Mouse (Mus musculus) CH12.LX (cell line): ENCODE results near the gene Epb41l1. TPM values are rescaled to one million over a fixed set of nuclear protein-coding genes. Genes with fewer than 3 reads are reported as not detected.

ENCODE experiments used
- DNase-seq: peaks from one replicate; pipeline ENCODE4 v3.0.0-alpha.2; 2013; ENCODE audit errors: extremely low read depth
- H3K27ac ChIP-seq: 2 replicates; pipeline ENCODE4 v1.5.1; 2012; ENCODE audit warnings: low read depth, mild to moderate bottlenecking, control low read depth, moderate library complexity; ENCODE audit not compliant: insufficient read depth
- H3K27me3 ChIP-seq: replicated peaks from 2 replicates; pipeline ENCODE3; 2012; ENCODE audit warnings: inconsistent platforms
- H3K36me3 ChIP-seq, 2 experiments: replicated peaks in 1 of 2; 2 replicates each; pipeline versions ENCODE3 to v1.6.1; 2012; ENCODE audit warnings: inconsistent platforms in 1 of 2, low read length in 1 of 2, mild to moderate bottlenecking in 1 of 2, mixed read lengths in 1 of 2, moderate library complexity in 1 of 2; ENCODE audit not compliant: control insufficient read depth in 1 of 2, insufficient read depth in 1 of 2
- H3K4me1 ChIP-seq, 2 experiments: 2 replicates each; pipeline ENCODE4 v1.6.1; 2012; ENCODE audit warnings: inconsistent platforms in 1 of 2, moderate library complexity in 1 of 2; ENCODE audit not compliant: insufficient read depth in 2 of 2, control insufficient read depth in 1 of 2
- H3K4me2 ChIP-seq: 2 replicates; pipeline ENCODE4 v1.6.1; 2012; ENCODE audit warnings: low read depth, mild to moderate bottlenecking, control low read depth; ENCODE audit not compliant: poor library complexity, insufficient read depth, severe bottlenecking
- H3K4me3 ChIP-seq, 3 experiments: fragments of 150-350 bp in 1 of 3; sonication (generic) in 1 of 3; replicated peaks in 1 of 3; 2 replicates each; pipeline versions ENCODE3 to v1.5.1; 2011 to 2012; ENCODE audit warnings: low read depth in 2 of 3, low read length in 2 of 3, mild to moderate bottlenecking in 2 of 3, moderate library complexity in 2 of 3, control low read depth in 1 of 3, improper control_type of control experiment in 1 of 3, inconsistent platforms in 1 of 3, mixed read lengths in 1 of 3; ENCODE audit not compliant: poor library complexity in 1 of 3
- H3K79me2 ChIP-seq: replicated peaks from 2 replicates; pipeline ENCODE4 v1.6.1; 2012; ENCODE audit warnings: mild to moderate bottlenecking, moderate library complexity; ENCODE audit not compliant: control insufficient read depth, poor library complexity, insufficient read depth, severe bottlenecking; ENCODE audit errors: extremely low read depth
- H3K9ac ChIP-seq: 2 replicates; pipeline ENCODE4 v1.6.1; 2012; ENCODE audit warnings: low read depth, mild to moderate bottlenecking, control low read depth, moderate library complexity; ENCODE audit not compliant: insufficient read depth
- H3K9me3 ChIP-seq: replicated peaks from 2 replicates; pipeline ENCODE3; 2012; ENCODE audit warnings: low read length, inconsistent platforms, mixed read lengths
- CHD1 ChIP-seq: IDR thresholded peaks from 2 replicates; pipeline ENCODE4 v1.6.1; 2012; ENCODE audit warnings: low read depth, low read length, improper control_type of control experiment, inconsistent platforms
- E2F4 ChIP-seq: IDR thresholded peaks from 2 replicates; pipeline ENCODE4 v1.6.1; 2011; ENCODE audit warnings: low read depth, low read length, improper control_type of control experiment; ENCODE audit not compliant: insufficient replicate concordance
- EP300 ChIP-seq: IDR thresholded peaks from 2 replicates; pipeline ENCODE4 v1.6.1; 2011; ENCODE audit warnings: low read length, improper control_type of control experiment
- HCFC1 ChIP-seq: IDR thresholded peaks from 2 replicates; pipeline ENCODE4 v1.6.1; 2012; ENCODE audit warnings: low read depth, mild to moderate bottlenecking, inconsistent platforms, low read length, improper control_type of control experiment
- IRF4 ChIP-seq: IDR thresholded peaks from 2 replicates; pipeline ENCODE4 v1.6.1; 2014; ENCODE audit warnings: low read depth, mild to moderate bottlenecking, inconsistent platforms, low read length, improper control_type of control experiment
- JUND ChIP-seq: conservative IDR thresholded peaks from 2 replicates; pipeline ENCODE4 v1.6.1; 2011; ENCODE audit warnings: low read depth, low read length, improper control_type of control experiment
- MEF2A ChIP-seq: IDR thresholded peaks from 2 replicates; pipeline ENCODE4 v1.6.1; 2014; ENCODE audit warnings: low read depth, mild to moderate bottlenecking, inconsistent platforms, low read length, improper control_type of control experiment, borderline replicate concordance
- NRF1 ChIP-seq: IDR thresholded peaks from 2 replicates; pipeline ENCODE4 v1.6.1; 2014; ENCODE audit warnings: low read depth, mild to moderate bottlenecking, inconsistent platforms, low read length, improper control_type of control experiment, moderate library complexity
- PAX5 ChIP-seq: IDR thresholded peaks from 2 replicates; pipeline ENCODE4 v1.6.1; 2012; ENCODE audit warnings: low read length, inconsistent platforms, mixed read lengths
- POLR2A ChIP-seq: IDR thresholded peaks from 2 replicates; pipeline ENCODE4 v1.6.1; 2011; ENCODE audit warnings: low read depth, mild to moderate bottlenecking, improper control_type of control experiment, low read length
- SIN3A ChIP-seq: IDR thresholded peaks from 2 replicates; pipeline ENCODE4 v1.6.1; 2012; ENCODE audit warnings: low read length, improper control_type of control experiment, inconsistent platforms
- TBP ChIP-seq: conservative IDR thresholded peaks from 2 replicates; pipeline ENCODE4 v1.6.1; 2011; ENCODE audit warnings: low read depth, low read length, improper control_type of control experiment
- TCF12 ChIP-seq: IDR thresholded peaks from 2 replicates; pipeline ENCODE4 v1.6.1; 2014; ENCODE audit warnings: low read depth, mild to moderate bottlenecking, inconsistent platforms, low read length, improper control_type of control experiment
- USF1 ChIP-seq: IDR thresholded peaks from 2 replicates; pipeline ENCODE4 v1.6.1; 2014; ENCODE audit warnings: low read depth, mild to moderate bottlenecking, inconsistent platforms, low read length, improper control_type of control experiment
- ZKSCAN1 ChIP-seq: IDR thresholded peaks from 2 replicates; pipeline ENCODE4 v1.6.1; 2012; ENCODE audit warnings: low read depth, inconsistent platforms, low read length, improper control_type of control experiment, borderline replicate concordance
- dilution Hi-C: fragments of 300-500 bp; cut with MboI; formaldehyde crosslinking; loops from 2 replicates; pipeline ENCODE4 v1.14.3; 2020; ENCODE audit warnings: low sequenced_read_pairs; ENCODE audit not compliant: extremely low pct_unique_long_range_greater_than_20kb, extremely low pct_ligation_motif_present
- in situ Hi-C: fragments of 300-500 bp; cut with MboI; formaldehyde crosslinking; loops from 3 replicates; pipeline ENCODE4 v1.14.3; 2019; ENCODE audit warnings: low sequenced_read_pairs, low pct_ligation_motif_present, low pct_unique_long_range_greater_than_20kb, mixed read lengths
- polyA plus RNA-seq: library from polyadenylated mRNA; unstranded; fragments of >175 nt; gene quantifications from 2 replicates; pipeline ENCODE4 v1.2.1, GENCODE M21; 2012; ENCODE audit warnings: low read depth; ENCODE audit not compliant: insufficient read length
- total RNA-seq, 2 experiments: library from RNA; depleted of rRNA; stranded (reverse); fragments of 300-350 nt in 1 of 2; fragments of >200 nt in 1 of 2; gene quantifications; 2 replicates each; pipeline ENCODE4 v1.2.3; 2012 to 2014

The Epb41l1 gene
- total and polyA plus RNA-seq, 3 experiments: 0.21 TPM; not detected in 2

- H3K4me2 ChIP-seq: no peak overlapping the region
- no peaks in the 10 kb centered on the region for H3K79me2 ChIP-seq
- dilution Hi-C loops: no loop called here
- no peak for TF ChIP-seq TBP
- TF ChIP-seq NRF1: no peak
- TF ChIP-seq MEF2A: no peak
- TF ChIP-seq EP300: no peak
- TF ChIP-seq HCFC1: no peak
- no peak for TF ChIP-seq ZKSCAN1
- TF ChIP-seq CHD1: no peak
- no peak for TF ChIP-seq PAX5
- no peak for TF ChIP-seq JUND
- TF ChIP-seq, all 38 proteins: peak for 0
- in situ Hi-C loops: no loop called here
- Histone ChIP-seq H3K27ac (no peak overlapping the region), H3K36me3 (no peaks in the 10 kb centered on the region), H3K4me3 (no peak overlapping the region), H3K27me3 (peaks cover 62% of the 10 kb centered on the region), H3K4me1 (peaks cover 10 to 27% of the 10 kb centered on the region in 2 experiments), H3K9me3 (peaks cover 12% of the 10 kb centered on the region), H3K9ac (no peak overlapping the region)
- no peak for DNase-seq
These were observed 22.6 kb downstream of the Epb41l1 start for GRCm38 (mm10) chr2:156443323-156443722.

GRCm38 (mm10) chr2:156446489-156447035 is 25.9 kb downstream of the Epb41l1 start:
- Histone ChIP-seq H3K4me1 (peaks cover 4 to 13% of the 10 kb centered on the region in 2 experiments), H3K4me2 (no peak overlapping the region), H3K79me2 (no peaks in the 10 kb centered on the region), H3K36me3 (no peaks in the 10 kb centered on the region)
- DNase-seq: no peak
- in situ Hi-C loops: no loop called here
- TF ChIP-seq PAX5: no peak
- no peak for TF ChIP-seq E2F4
- TF ChIP-seq TCF12: no peak
- TF ChIP-seq POLR2A: no peak
- no peak for TF ChIP-seq IRF4
- TF ChIP-seq NRF1: no peak
- no peak for TF ChIP-seq SIN3A
- no peak for TF ChIP-seq USF1
- no peak for TF ChIP-seq CHD1
- TF ChIP-seq, all 38 proteins: peak for 0
- Histone ChIP-seq H3K9me3 (peaks cover 12% of the 10 kb centered on the region), H3K4me3 (no peak overlapping the region), H3K27me3 (peaks cover 74% of the 10 kb centered on the region), H3K9ac (no peak overlapping the region), H3K27ac (no peak overlapping the region)
- dilution Hi-C loops: no loop called here
